Mouse (Mus musculus): Measurements from ENCODE around the gene Efcab8. TPM values are rescaled to one million over a fixed set of nuclear protein-coding genes. Genes with fewer than 3 reads are reported as not detected.

Gene Efcab8
- total RNA-seq (2018; cell fraction: chromatin; rRNA removed), result 10 to 100 TPM in 1 of 26 experiments, 1 to 10 TPM in 23, under 1 TPM in 2; 0.88 to 10.1 (median 1.6) TPM
- under 1 TPM in 7 of 26 experiments, not detected in 19; 0.03 to 0.18 (median 0.09) TPM for total RNA-seq (2018; cell fraction: cytosol; rRNA removed)
- total RNA-seq (2018; cell fraction: nucleus; rRNA removed), result 1 to 10 TPM in 6 of 26 experiments, under 1 TPM in 19, not detected in 1; 0.20 to 1.8 (median 0.61) TPM
- polyA plus RNA-seq (2018), result 0.14 TPM in 1 of 3 replicates, not detected in the others

- WGBS (ENCODE audit: missing documents), result 18% methylated on average over 12 of the region's 12 CpGs
- no peak within 1 kb of the TSS for H3K27ac ChIP-seq
- H3K79me2 ChIP-seq (ENCODE audit: inconsistent target), result no peaks in the 10 kb centered on the region
- no peaks in the 10 kb centered on the region for H3K36me3 ChIP-seq (ENCODE audit: inconsistent target)
- no peak within 1 kb of the TSS for H3K4me3 ChIP-seq (ENCODE audit: inconsistent target)
These were observed at the start of gene Efcab8 for GRCm38 (mm10) chr2:153779394-153779981. Gene Efcab8 (plus strand): TSS chr2:153779931.

GRCm38 (mm10) chr2:153734033-153734432 lies 45.7 kb upstream of the Efcab8 start:
- Histone ChIP-seq H3K36me3 (ENCODE audit: inconsistent target) (no peaks in the 10 kb centered on the region), H3K27ac (no peak overlapping the region), H3K79me2 (ENCODE audit: inconsistent target) (no peaks in the 10 kb centered on the region), H3K4me3 (ENCODE audit: inconsistent target) (no peak overlapping the region)
- 41% methylated on average over 4 of the region's 4 CpGs for WGBS (ENCODE audit: missing documents)

GRCm38 (mm10) chr2:153740500-153741436 lies 39.0 kb upstream of the Efcab8 start, which contains the start of gene Mapre1:
Gene Mapre1 (plus strand): TSS chr2:153741274.
- Histone ChIP-seq H3K27ac (peak within 1 kb of the TSS; percentile 67), H3K36me3 (ENCODE audit: inconsistent target) (0 out of 2 replicates have a peak, but pooled peaks cover 1% of the 10 kb centered on the region), H3K4me3 (ENCODE audit: inconsistent target) (peak within 1 kb of the TSS; percentile 73), H3K79me2 (ENCODE audit: inconsistent target) (peaks cover 43% of the 10 kb centered on the region)
- 16% methylated on average over 41 of the region's 58 CpGs for WGBS (ENCODE audit: missing documents)

GRCm38 (mm10) chr2:153741437-153742065 lies 38.2 kb upstream of the Efcab8 start:
- Histone ChIP-seq H3K36me3 (ENCODE audit: inconsistent target) (peaks cover 9% of the 10 kb centered on the region), H3K4me3 (ENCODE audit: inconsistent target) (peak overlapping the region; percentile 73), H3K79me2 (ENCODE audit: inconsistent target) (peaks cover 51% of the 10 kb centered on the region), H3K27ac (peak overlapping the region; percentile 67)
- WGBS (ENCODE audit: missing documents), result 2% methylated on average over 30 of the region's 56 CpGs

- H3K36me3 ChIP-seq (ENCODE audit: inconsistent target), result peaks cover 14% of the 10 kb centered on the region
- no peak overlapping the region for H3K27ac ChIP-seq
- peaks cover 100% of the 10 kb centered on the region for H3K79me2 ChIP-seq (ENCODE audit: inconsistent target)
- no peak overlapping the region for H3K4me3 ChIP-seq (ENCODE audit: inconsistent target)
These were observed 31.7 kb upstream of the Efcab8 start for GRCm38 (mm10) chr2:153747994-153748393.

DNA sequence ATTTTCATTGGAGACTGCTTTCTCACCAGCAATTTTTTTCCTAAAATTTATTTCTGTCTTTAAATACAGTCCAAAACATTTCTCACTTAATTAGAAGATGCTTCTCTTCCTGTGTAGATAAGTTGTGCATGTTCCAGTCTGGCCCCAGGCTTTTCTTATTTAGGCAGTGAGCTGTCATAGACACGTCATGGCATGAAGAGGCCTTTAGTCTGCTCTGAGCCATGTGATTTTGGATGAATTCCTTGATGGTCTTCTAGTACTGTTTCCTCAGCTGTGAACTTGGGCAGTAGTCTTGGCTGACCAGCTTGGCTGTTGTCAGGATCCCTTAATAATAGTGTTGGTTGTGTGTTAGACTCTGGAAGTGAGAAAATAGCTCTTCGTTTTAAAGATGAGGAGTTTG lies 29.4 kb upstream of the Efcab8 start:
- 96% methylated on average over 2 of the region's 2 CpGs for WGBS (ENCODE audit: missing documents)
- Histone ChIP-seq H3K27ac (peak overlapping the region; percentile 81), H3K4me3 (ENCODE audit: inconsistent target) (no peak overlapping the region), H3K79me2 (ENCODE audit: inconsistent target) (peaks cover 100% of the 10 kb centered on the region), H3K36me3 (ENCODE audit: inconsistent target) (peaks cover 14% of the 10 kb centered on the region)

GRCm38 (mm10) chr2:153762121-153762520 lies 17.6 kb upstream of the Efcab8 start:
- no peak overlapping the region for H3K27ac ChIP-seq
- peaks cover 80% of the 10 kb centered on the region for H3K36me3 ChIP-seq (ENCODE audit: inconsistent target)
- H3K4me3 ChIP-seq (ENCODE audit: inconsistent target), result no peak overlapping the region
- H3K79me2 ChIP-seq (ENCODE audit: inconsistent target), result peaks cover 43% of the 10 kb centered on the region; the same call in 1 of the 2 replicates
- WGBS (ENCODE audit: missing documents), result 88% methylated on average over 5 of the region's 5 CpGs

DNA sequence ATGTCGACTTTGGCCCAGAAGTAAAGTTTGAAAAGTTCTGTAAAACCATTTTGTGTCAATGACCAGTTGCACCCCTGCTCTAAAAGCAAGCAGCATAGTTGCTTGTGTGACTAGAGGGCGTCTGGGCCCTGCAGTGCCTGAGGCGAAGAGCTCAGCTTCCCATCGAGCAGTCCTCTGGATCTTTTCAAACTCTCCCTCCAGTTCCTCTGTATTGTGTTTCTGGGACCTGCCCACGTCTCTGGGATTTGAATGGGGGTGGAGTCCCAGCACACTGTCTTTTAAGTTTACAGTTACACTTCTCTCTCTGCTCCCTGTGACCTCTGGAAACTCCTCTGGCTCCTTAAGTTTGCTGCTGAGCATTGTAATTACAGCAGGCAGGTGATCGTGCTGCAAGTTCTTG lies 12.2 kb upstream of the Efcab8 start:
- no peak overlapping the region for H3K4me3 ChIP-seq (ENCODE audit: inconsistent target)
- 87% methylated on average over 5 of the region's 6 CpGs for WGBS (ENCODE audit: missing documents)
- no peak overlapping the region for H3K27ac ChIP-seq
- H3K36me3 ChIP-seq (ENCODE audit: inconsistent target), result peaks cover 53% of the 10 kb centered on the region
- H3K79me2 ChIP-seq (ENCODE audit: inconsistent target), result peaks cover under 1% of the 10 kb centered on the region; the same call in 1 of the 2 replicates

GRCm38 (mm10) chr2:153768881-153769280 lies 10.8 kb upstream of the Efcab8 start:
- Histone ChIP-seq H3K79me2 (ENCODE audit: inconsistent target) (no peaks in the 10 kb centered on the region), H3K4me3 (ENCODE audit: inconsistent target) (no peak overlapping the region), H3K27ac (no peak overlapping the region), H3K36me3 (ENCODE audit: inconsistent target) (peaks cover 39% of the 10 kb centered on the region)
- WGBS (ENCODE audit: missing documents), result 100% methylated on average over 2 of the region's 2 CpGs

DNA sequence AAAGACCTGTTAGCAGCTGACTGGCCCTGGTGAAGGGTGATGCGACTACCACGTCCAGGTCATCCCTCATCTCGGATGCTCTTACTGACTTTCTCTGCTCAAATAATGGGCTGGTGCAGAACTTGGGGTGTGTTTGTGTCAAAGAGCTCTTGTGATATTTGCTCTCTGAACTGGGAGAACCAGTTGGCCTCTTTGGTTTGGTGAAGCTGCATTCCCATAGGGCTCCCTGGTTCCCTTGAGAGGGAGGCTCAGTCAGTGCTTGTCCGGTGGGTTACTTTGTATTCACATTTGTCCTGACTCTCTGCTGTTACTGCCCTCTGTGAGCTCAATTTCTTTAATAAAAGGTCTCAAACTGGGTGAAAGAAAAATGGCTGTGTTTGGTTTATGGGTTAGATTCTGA lies 6.8 kb upstream of the Efcab8 start:
- H3K79me2 ChIP-seq (ENCODE audit: inconsistent target), result no peaks in the 10 kb centered on the region
- peaks cover 2% of the 10 kb centered on the region; the same call in 1 of the 2 replicates for H3K36me3 ChIP-seq (ENCODE audit: inconsistent target)
- no peak overlapping the region for H3K27ac ChIP-seq
- 100% methylated on average over 4 of the region's 4 CpGs for WGBS (ENCODE audit: missing documents)
- no peak overlapping the region for H3K4me3 ChIP-seq (ENCODE audit: inconsistent target)

DNA sequence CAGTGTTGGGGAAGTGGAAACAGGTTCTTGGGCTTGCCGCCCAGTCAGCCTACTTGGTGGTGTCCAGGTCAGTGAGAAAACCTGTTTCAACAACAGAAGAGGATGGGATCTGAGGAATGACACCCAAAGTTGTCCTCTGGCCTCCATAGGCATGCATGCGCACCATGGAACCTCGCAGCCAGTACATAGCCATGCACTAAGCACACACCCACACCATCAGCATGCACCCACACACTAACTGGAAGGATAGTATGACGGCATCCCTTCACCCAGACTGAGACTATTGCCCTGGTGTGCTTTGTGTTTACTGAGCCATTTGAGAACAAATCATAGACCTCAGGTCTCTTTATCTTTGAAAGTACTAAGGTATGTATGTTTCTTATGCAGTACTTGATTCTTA lies 4.3 kb upstream of the Efcab8 start:
- Histone ChIP-seq H3K4me3 (ENCODE audit: inconsistent target) (no peak overlapping the region), H3K36me3 (ENCODE audit: inconsistent target) (no peaks in the 10 kb centered on the region), H3K27ac (no peak overlapping the region), H3K79me2 (ENCODE audit: inconsistent target) (no peaks in the 10 kb centered on the region)
- WGBS (ENCODE audit: missing documents), result 100% methylated on average over 4 of the region's 4 CpGs

GRCm38 (mm10) chr2:153778638-153779362 lies 931 bp upstream of the Efcab8 start:
- Histone ChIP-seq H3K4me3 (ENCODE audit: inconsistent target) (no peak overlapping the region), H3K27ac (no peak overlapping the region)
- 18% methylated on average over 24 of the region's 24 CpGs for WGBS (ENCODE audit: missing documents)

GRCm38 (mm10) chr2:153781181-153781580 lies 1.4 kb downstream of the Efcab8 start:
- Histone ChIP-seq H3K4me3 (ENCODE audit: inconsistent target) (no peak overlapping the region), H3K27ac (no peak overlapping the region), H3K79me2 (ENCODE audit: inconsistent target) (no peaks in the 10 kb centered on the region), H3K36me3 (ENCODE audit: inconsistent target) (no peaks in the 10 kb centered on the region)
- 93% methylated on average over 4 of the region's 4 CpGs for WGBS (ENCODE audit: missing documents)

More at GRCm38 (mm10) chr2:153778638-153779362, 931 bp upstream of the Efcab8 start:
- Histone ChIP-seq H3K79me2 (ENCODE audit: inconsistent target) (no peaks in the 10 kb centered on the region), H3K36me3 (ENCODE audit: inconsistent target) (no peaks in the 10 kb centered on the region)

DNA sequence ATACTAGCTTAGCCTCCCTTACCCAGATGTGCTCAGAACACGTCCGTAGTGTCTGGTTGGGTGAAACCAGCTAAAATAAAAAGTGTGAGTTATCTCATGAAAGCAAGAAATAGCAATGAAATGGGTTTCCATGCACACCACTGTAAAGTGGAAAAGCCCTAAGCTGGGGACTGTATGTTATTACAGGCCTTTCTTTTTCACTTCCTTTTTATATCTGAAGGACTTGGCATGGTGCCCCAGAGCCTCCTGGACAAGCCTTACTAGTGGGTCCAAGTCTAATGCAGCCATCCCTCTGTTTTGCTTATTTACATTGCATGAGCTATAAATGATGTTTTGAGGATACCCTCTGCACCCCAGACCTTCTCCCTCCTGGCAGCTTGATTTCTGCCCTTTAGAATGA lies 4.9 kb downstream of the Efcab8 start:
- H3K36me3 ChIP-seq (ENCODE audit: inconsistent target), result no peaks in the 10 kb centered on the region
- no peak overlapping the region for H3K4me3 ChIP-seq (ENCODE audit: inconsistent target)
- peak overlapping the region; percentile 29; the same call in 1 of the 2 replicates for H3K27ac ChIP-seq
- no peaks in the 10 kb centered on the region for H3K79me2 ChIP-seq (ENCODE audit: inconsistent target)
- 39% methylated on average over 2 of the region's 2 CpGs for WGBS (ENCODE audit: missing documents)

Measured in macrophage (primary cell).